Mouse (Mus musculus) midbrain, embryonic 16.5 days (tissue): ENCODE results near the gene Lrrc56. TPM values are rescaled to one million over a fixed set of nuclear protein-coding genes. Genes with fewer than 3 reads are reported as not detected.

Experiments
- ATAC-seq: fragments of 200-750 bp; cut with Nextera tagmentation; 2 replicates; pipeline ENCODE4 v1.8.0; 2017; ENCODE audit warnings: moderate TSS enrichment
- H3K27ac ChIP-seq: fragments of 300-500 bp; sonication (generic); 2 replicates; pipeline ENCODE4 v1.5.1; 2014; ENCODE audit warnings: mild to moderate bottlenecking, low read length, mixed read lengths
- H3K27me3 ChIP-seq: fragments of 300-500 bp; sonication (generic); 2 replicates; pipeline ENCODE4 v1.6.1; 2014; ENCODE audit warnings: low read depth, low read length, mixed read lengths; ENCODE audit not compliant: control insufficient read depth, insufficient read depth
- H3K36me3 ChIP-seq: fragments of 300-500 bp; sonication (generic); 2 replicates; pipeline ENCODE4 v1.6.1; 2014; ENCODE audit warnings: mild to moderate bottlenecking, low read length, moderate library complexity, mixed read lengths; ENCODE audit not compliant: control insufficient read depth, insufficient read depth
- H3K4me1 ChIP-seq: fragments of 300-500 bp; sonication (generic); 2 replicates; pipeline ENCODE4 v1.6.1; 2014; ENCODE audit warnings: mild to moderate bottlenecking, low read length, mixed read lengths; ENCODE audit not compliant: control insufficient read depth, insufficient read depth
- H3K4me2 ChIP-seq: fragments of 300-500 bp; sonication (generic); 2 replicates; pipeline ENCODE4 v1.6.1; 2014; ENCODE audit warnings: mild to moderate bottlenecking, low read length, mixed read lengths
- H3K4me3 ChIP-seq: fragments of 300-500 bp; sonication (generic); 2 replicates; pipeline ENCODE4 v1.5.1; 2014; ENCODE audit warnings: low read depth, mild to moderate bottlenecking, low read length, moderate library complexity, mixed read lengths
- H3K9ac ChIP-seq: fragments of 300-500 bp; sonication (generic); 2 replicates; pipeline ENCODE4 v1.6.1; 2014; ENCODE audit warnings: low read depth, low read length, mixed read lengths
- H3K9me3 ChIP-seq: fragments of 300-500 bp; sonication (generic); replicated peaks from 2 replicates; pipeline ENCODE4 v1.6.1; 2014; ENCODE audit warnings: mild to moderate bottlenecking, low read length, mixed read lengths; ENCODE audit not compliant: control insufficient read depth, poor library complexity, severe bottlenecking
- WGBS: fragments of 180-500 bp; shearing (Covaris S2); extraction: QIAGEN DNeasy Blood & Tissue Kit; methylation state at CpG from one replicate; pipeline ENCODE4 v1.1.7; 2014; 5-methylcytosine and 5-hydroxymethylcytosine counted together
- polyA plus RNA-seq: library from polyadenylated mRNA; unstranded; fragments of >200 nt; fragmentation: Nextera tagmentation; extraction: Ambion mirVana; gene quantifications from 2 replicates; pipeline ENCODE4 v1.2.1, GENCODE M21; 2015

The Lrrc56 gene
- 11.5 and 12.7 TPM in 2 replicates for polyA plus RNA-seq

GRCm38 (mm10) chr7:141193948-141194347 lies at the start of gene Lrrc56, which contains the start of gene Hras:
Lrrc56 (plus strand) TSS chr7:141194157.
Hras (minus strand) TSS chr7:141194005.
- Histone ChIP-seq H3K27me3 (no peaks in the 10 kb centered on the region), H3K4me3 (peak within 1 kb of the TSS; percentile 94), H3K9me3 (no peaks in the 10 kb centered on the region), H3K36me3 (peaks cover 30% of the 10 kb centered on the region), H3K4me1 (peaks cover 30% of the 10 kb centered on the region), H3K9ac (peak within 1 kb of the TSS; percentile 91), H3K4me2 (peak within 1 kb of the TSS; percentile 99), H3K27ac (peak within 1 kb of the TSS; percentile 80)
- peak; percentile 95 for ATAC-seq
- under 1% methylated on average over 31 of the region's 39 CpGs for WGBS

GRCm38 (mm10) chr7:141144650-141145049 lies 49.3 kb upstream of the Lrrc56 start:
- Histone ChIP-seq H3K36me3 (no peaks in the 10 kb centered on the region; the same call in none of the 2 replicates), H3K27ac (no peak overlapping the region), H3K4me2 (no peak overlapping the region), H3K4me1 (no peaks in the 10 kb centered on the region), H3K27me3 (no peaks in the 10 kb centered on the region), H3K9me3 (no peaks in the 10 kb centered on the region), H3K4me3 (no peak overlapping the region), H3K9ac (no peak overlapping the region)
- ATAC-seq, result no peak
- 94% methylated on average over 3 of the region's 3 CpGs for WGBS

DNA sequence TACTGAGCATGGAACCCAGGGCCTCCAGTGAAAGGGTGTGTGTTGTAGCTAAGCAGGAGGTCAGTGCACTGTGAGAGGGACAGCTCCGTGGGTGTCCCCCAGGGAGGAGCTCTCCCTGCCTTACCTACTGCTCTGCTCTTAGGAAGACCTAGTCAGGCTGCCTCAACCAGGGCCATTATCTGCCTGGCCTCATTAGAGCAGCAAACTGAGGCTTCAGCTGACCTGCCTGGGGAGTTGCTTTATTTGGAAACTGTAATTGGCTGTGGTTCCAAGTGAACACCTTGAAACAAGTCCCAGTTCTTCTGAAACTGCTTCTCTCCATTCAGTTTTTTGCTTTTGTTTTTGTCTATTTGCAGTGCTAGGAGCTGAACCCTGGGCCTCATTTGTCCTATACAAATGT lies 48.6 kb upstream of the Lrrc56 start:
- Histone ChIP-seq H3K4me2 (no peak overlapping the region), H3K36me3 (peaks cover 1% of the 10 kb centered on the region), H3K4me3 (no peak overlapping the region), H3K9ac (no peak overlapping the region), H3K27ac (no peak overlapping the region), H3K27me3 (no peaks in the 10 kb centered on the region), H3K4me1 (no peaks in the 10 kb centered on the region), H3K9me3 (no peaks in the 10 kb centered on the region)
- no peak for ATAC-seq
- 67% methylated on average over 1 of the region's 1 CpGs for WGBS

GRCm38 (mm10) chr7:141146043-141146595 lies 47.8 kb upstream of the Lrrc56 start:
- no peak for ATAC-seq
- H3K36me3 ChIP-seq, result peaks cover 7% of the 10 kb centered on the region
- WGBS, result 98% methylated on average over 12 of the region's 12 CpGs

GRCm38 (mm10) chr7:141147044-141147443 lies 46.9 kb upstream of the Lrrc56 start:
- Histone ChIP-seq H3K4me2 (no peak overlapping the region), H3K9ac (no peak overlapping the region), H3K27me3 (no peaks in the 10 kb centered on the region), H3K4me1 (no peaks in the 10 kb centered on the region), H3K36me3 (peaks cover 14% of the 10 kb centered on the region), H3K9me3 (no peaks in the 10 kb centered on the region), H3K27ac (no peak overlapping the region), H3K4me3 (no peak overlapping the region)
- no peak for ATAC-seq
- 71% methylated on average over 6 of the region's 6 CpGs for WGBS

More at GRCm38 (mm10) chr7:141146043-141146595, 47.8 kb upstream of the Lrrc56 start:
- no peaks in the 10 kb centered on the region for H3K9me3 ChIP-seq
- no peaks in the 10 kb centered on the region for H3K27me3 ChIP-seq
- H3K27ac ChIP-seq, result no peak overlapping the region
- H3K4me2 ChIP-seq, result no peak overlapping the region
- no peaks in the 10 kb centered on the region for H3K4me1 ChIP-seq
- H3K9ac ChIP-seq, result no peak overlapping the region
- H3K4me3 ChIP-seq, result no peak overlapping the region

DNA sequence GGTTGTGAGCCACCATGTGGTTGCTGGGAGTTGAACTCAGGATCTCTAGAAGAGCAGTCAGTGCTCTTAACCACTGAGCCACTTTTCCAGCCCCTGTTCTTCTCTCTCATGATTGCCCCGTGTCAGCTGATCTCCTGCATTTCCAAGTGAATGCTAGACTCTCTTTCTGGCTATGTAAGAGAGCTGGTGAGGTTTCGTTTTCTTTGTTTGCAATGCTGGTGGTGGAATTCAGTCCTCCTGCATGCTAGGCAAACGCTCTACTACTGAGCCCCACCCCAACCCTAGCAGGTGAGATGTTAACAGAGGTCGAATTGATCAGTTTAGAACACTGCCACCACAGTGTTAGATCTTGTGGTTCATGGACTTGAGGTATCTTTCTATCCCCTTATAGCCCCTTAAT lies 45.3 kb upstream of the Lrrc56 start:
- Histone ChIP-seq H3K4me3 (no peak overlapping the region), H3K27ac (no peak overlapping the region), H3K4me1 (no peaks in the 10 kb centered on the region), H3K4me2 (no peak overlapping the region), H3K27me3 (no peaks in the 10 kb centered on the region), H3K9me3 (no peaks in the 10 kb centered on the region), H3K36me3 (peaks cover 20% of the 10 kb centered on the region), H3K9ac (no peak overlapping the region)
- 86% methylated on average over 4 of the region's 4 CpGs for WGBS
- no peak for ATAC-seq

DNA sequence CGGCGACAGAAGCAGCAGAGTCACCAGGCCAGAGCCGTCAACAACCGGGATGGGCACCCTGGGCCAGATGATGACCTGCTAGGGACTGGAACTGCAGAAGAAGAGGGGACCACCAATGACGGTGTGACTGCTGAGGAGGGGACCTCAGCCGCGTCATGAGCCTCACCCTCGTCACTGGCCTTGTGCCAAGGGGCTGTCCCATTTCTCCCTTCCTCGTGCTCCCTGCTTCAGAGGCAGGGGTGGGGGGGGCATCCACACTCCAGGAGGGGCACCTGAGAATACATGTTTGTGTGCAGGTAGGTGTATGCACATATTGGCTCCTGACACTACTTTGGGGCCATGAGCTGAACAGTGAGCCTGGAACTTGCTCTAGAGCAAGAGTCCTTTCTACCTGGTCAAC lies 38.6 kb upstream of the Lrrc56 start:
- Histone ChIP-seq H3K9ac (no peak overlapping the region), H3K4me3 (no peak overlapping the region), H3K36me3 (peaks cover 31% of the 10 kb centered on the region), H3K4me2 (no peak overlapping the region), H3K27me3 (no peaks in the 10 kb centered on the region), H3K9me3 (no peaks in the 10 kb centered on the region), H3K4me1 (no peaks in the 10 kb centered on the region), H3K27ac (no peak overlapping the region)
- 87% methylated on average over 9 of the region's 9 CpGs for WGBS
- no peak for ATAC-seq

GRCm38 (mm10) chr7:141164397-141164796 lies 29.6 kb upstream of the Lrrc56 start:
- H3K27ac ChIP-seq, result no peak overlapping the region
- no peak overlapping the region for H3K9ac ChIP-seq
- 95% methylated on average over 7 of the region's 7 CpGs for WGBS

DNA sequence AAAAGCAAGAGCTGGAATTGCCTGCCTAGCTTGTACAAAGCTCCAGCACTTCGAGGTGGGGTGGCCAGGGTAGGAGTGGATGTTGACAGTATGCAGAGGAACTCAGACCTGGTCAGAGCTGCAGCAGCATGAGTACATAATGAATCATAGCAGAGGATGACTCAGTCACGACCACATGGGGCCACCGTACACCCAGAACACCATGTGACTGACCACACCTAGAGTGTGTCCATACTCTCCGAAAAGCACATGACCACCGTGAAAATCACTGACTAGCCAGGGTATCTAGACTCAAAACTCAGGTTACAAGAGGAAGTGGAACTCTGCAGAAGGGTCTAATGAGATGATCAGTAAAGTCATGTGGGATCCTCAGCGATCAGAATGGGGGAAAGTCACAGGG lies 29.1 kb upstream of the Lrrc56 start:
- ATAC-seq, result no peak
- H3K4me1 ChIP-seq, result peaks cover 5% of the 10 kb centered on the region
- 88% methylated on average over 6 of the region's 6 CpGs for WGBS
- H3K27me3 ChIP-seq, result no peaks in the 10 kb centered on the region
- no peak overlapping the region for H3K4me3 ChIP-seq
- H3K9ac ChIP-seq, result no peak overlapping the region
- no peak overlapping the region for H3K4me2 ChIP-seq
- H3K27ac ChIP-seq, result no peak overlapping the region
- 0 out of 2 replicates have a peak, but pooled peaks cover 7% of the 10 kb centered on the region for H3K36me3 ChIP-seq
- no peaks in the 10 kb centered on the region for H3K9me3 ChIP-seq

More at GRCm38 (mm10) chr7:141164397-141164796, 29.6 kb upstream of the Lrrc56 start:
- Histone ChIP-seq H3K27me3 (no peaks in the 10 kb centered on the region), H3K36me3 (0 out of 2 replicates have a peak, but pooled peaks cover 7% of the 10 kb centered on the region), H3K4me1 (peaks cover 5% of the 10 kb centered on the region), H3K4me3 (no peak overlapping the region), H3K4me2 (no peak overlapping the region), H3K9me3 (no peaks in the 10 kb centered on the region)
- ATAC-seq, result no peak
